Mouse (Mus musculus): ENCODE measurements around the gene R3hdm4. TPM values are rescaled to one million over a fixed set of nuclear protein-coding genes. Genes with fewer than 3 reads are reported as not detected.

The R3hdm4 gene
- polyA plus RNA-seq, 1 experiment, result 87.2 TPM

- peak; percentile 78; the same call in 1 of the 2 replicates for TF ChIP-seq CTCF (IDR thresholded peaks at IDR 0.05; ENCODE audit: low read depth, low read length)
- TF ChIP-seq POLR2A (IDR thresholded peaks at IDR 0.05; ENCODE audit: borderline replicate concordance, low read depth, low read length), result no peak
- Histone ChIP-seq H3K4me1 (ENCODE audit: control insufficient read depth, insufficient read depth, low read length) (peaks cover 5% of the 10 kb centered on the region), H3K27ac (ENCODE audit: insufficient read depth, low read depth, low read length) (no peak overlapping the region), H3K4me3 (ENCODE audit: insufficient read depth, low read length) (no peak overlapping the region)
Measured at GRCm38 (mm10) chr10:79958140-79958816, 37.3 kb upstream of the R3hdm4 start.

DNA sequence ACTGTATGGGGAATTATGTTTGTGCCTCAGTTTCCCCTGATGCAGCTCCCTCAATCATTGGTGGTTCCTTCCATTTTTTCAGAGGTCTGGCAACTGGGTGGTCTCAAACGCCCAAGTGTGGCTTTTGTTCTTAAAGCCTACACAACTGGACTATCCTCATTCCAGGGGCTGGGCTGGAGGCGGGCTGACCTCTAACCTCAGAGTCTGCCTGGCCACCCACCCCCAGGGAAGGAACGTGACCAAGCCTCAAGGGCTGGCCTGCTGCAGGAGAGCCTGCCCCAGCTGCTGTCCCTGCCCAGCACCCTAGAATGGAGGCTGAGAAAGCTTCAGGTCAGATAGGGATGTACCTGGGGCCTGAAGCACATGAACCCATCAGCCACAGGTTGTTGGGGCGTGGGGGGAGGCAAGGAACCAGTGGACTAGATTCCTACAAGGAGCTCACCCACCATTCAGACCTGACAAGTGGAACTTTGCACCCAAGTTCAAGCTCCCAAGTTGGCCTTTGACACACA lies 35.7 kb upstream of the R3hdm4 start:
- peaks cover 4% of the 10 kb centered on the region for H3K4me1 ChIP-seq (ENCODE audit: control insufficient read depth, insufficient read depth, low read length)
- no peak overlapping the region for H3K4me3 ChIP-seq (ENCODE audit: insufficient read depth, low read length)
- H3K27ac ChIP-seq (ENCODE audit: insufficient read depth, low read depth, low read length), result no peak overlapping the region
- TF ChIP-seq POLR2A (IDR thresholded peaks at IDR 0.05; ENCODE audit: borderline replicate concordance, low read depth, low read length) (no peak), CTCF (IDR thresholded peaks at IDR 0.05; ENCODE audit: low read depth, low read length) (no peak)

GRCm38 (mm10) chr10:79955691-79956090 lies 34.7 kb upstream of the R3hdm4 start:
- TF ChIP-seq POLR2A (IDR thresholded peaks at IDR 0.05; ENCODE audit: borderline replicate concordance, low read depth, low read length) (no peak), CTCF (IDR thresholded peaks at IDR 0.05; ENCODE audit: low read depth, low read length) (no peak)
- Histone ChIP-seq H3K27ac (ENCODE audit: insufficient read depth, low read depth, low read length) (no peak overlapping the region), H3K4me1 (ENCODE audit: control insufficient read depth, insufficient read depth, low read length) (no peaks in the 10 kb centered on the region), H3K4me3 (ENCODE audit: insufficient read depth, low read length) (no peak overlapping the region)

DNA sequence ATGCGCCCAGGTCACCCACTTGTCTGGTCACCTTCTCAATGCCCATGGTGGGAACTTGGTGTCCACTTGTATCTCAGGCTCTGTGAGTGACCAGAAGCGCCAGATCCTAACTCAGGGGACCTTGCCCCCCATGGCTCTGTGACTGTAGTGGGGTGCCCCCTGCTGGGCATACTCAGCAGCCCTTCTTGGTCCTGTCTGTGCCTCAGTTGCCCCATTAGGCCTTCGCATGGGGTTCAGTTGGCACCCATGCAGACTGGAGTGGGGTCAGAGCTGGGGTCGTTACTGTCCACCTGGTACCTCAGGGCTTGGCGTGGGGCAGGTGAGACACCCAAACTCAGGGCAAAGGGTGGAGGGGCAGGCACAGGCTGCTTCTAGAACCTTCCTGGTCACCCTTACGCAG lies 32.9 kb upstream of the R3hdm4 start:
- Histone ChIP-seq H3K4me3 (ENCODE audit: insufficient read depth, low read length) (no peak overlapping the region), H3K4me1 (ENCODE audit: control insufficient read depth, insufficient read depth, low read length) (no peaks in the 10 kb centered on the region), H3K27ac (ENCODE audit: insufficient read depth, low read depth, low read length) (no peak overlapping the region)
- TF ChIP-seq CTCF (IDR thresholded peaks at IDR 0.05; ENCODE audit: low read depth, low read length) (peak; percentile 57), POLR2A (IDR thresholded peaks at IDR 0.05; ENCODE audit: borderline replicate concordance, low read depth, low read length) (no peak)

GRCm38 (mm10) chr10:79950661-79951060 lies 29.7 kb upstream of the R3hdm4 start:
- H3K4me1 ChIP-seq (ENCODE audit: control insufficient read depth, insufficient read depth, low read length), result peaks cover 6% of the 10 kb centered on the region; the same call in 1 of the 2 replicates
- TF ChIP-seq POLR2A (IDR thresholded peaks at IDR 0.05; ENCODE audit: borderline replicate concordance, low read depth, low read length) (no peak), CTCF (IDR thresholded peaks at IDR 0.05; ENCODE audit: low read depth, low read length) (no peak)
- no peak overlapping the region for H3K27ac ChIP-seq (ENCODE audit: insufficient read depth, low read depth, low read length)
- no peak overlapping the region for H3K4me3 ChIP-seq (ENCODE audit: insufficient read depth, low read length)

DNA sequence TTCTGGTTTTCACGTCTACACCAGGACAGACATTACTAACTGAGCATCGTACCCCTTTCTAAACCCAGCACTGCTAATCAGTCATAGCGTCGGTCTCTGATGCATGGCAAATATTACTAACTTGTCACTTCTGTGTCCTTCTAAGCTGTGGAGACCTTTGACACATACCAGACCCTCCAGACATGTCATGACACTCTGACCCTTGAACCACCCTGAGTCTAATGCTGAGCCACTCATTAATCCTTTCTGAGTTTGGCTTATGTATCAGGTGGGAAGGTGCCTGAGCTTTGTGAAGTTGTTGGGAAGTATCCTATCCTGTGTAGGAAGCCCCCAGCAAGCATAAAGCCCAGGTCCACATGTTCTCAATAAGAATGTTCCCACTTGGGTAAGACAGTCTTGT lies 28.9 kb upstream of the R3hdm4 start:
- Histone ChIP-seq H3K27ac (ENCODE audit: insufficient read depth, low read depth, low read length) (no peak overlapping the region), H3K4me1 (ENCODE audit: control insufficient read depth, insufficient read depth, low read length) (peaks cover 10% of the 10 kb centered on the region), H3K4me3 (ENCODE audit: insufficient read depth, low read length) (no peak overlapping the region)
- TF ChIP-seq POLR2A (IDR thresholded peaks at IDR 0.05; ENCODE audit: borderline replicate concordance, low read depth, low read length), result no peak
- no peak for TF ChIP-seq CTCF (IDR thresholded peaks at IDR 0.05; ENCODE audit: low read depth, low read length)

GRCm38 (mm10) chr10:79947502-79947901 lies 26.5 kb upstream of the R3hdm4 start:
- H3K27ac ChIP-seq (ENCODE audit: insufficient read depth, low read depth, low read length), result no peak overlapping the region
- no peak overlapping the region for H3K4me3 ChIP-seq (ENCODE audit: insufficient read depth, low read length)
- H3K4me1 ChIP-seq (ENCODE audit: control insufficient read depth, insufficient read depth, low read length), result peaks cover 10% of the 10 kb centered on the region
- TF ChIP-seq CTCF (IDR thresholded peaks at IDR 0.05; ENCODE audit: low read depth, low read length) (no peak), POLR2A (IDR thresholded peaks at IDR 0.05; ENCODE audit: borderline replicate concordance, low read depth, low read length) (no peak)

DNA sequence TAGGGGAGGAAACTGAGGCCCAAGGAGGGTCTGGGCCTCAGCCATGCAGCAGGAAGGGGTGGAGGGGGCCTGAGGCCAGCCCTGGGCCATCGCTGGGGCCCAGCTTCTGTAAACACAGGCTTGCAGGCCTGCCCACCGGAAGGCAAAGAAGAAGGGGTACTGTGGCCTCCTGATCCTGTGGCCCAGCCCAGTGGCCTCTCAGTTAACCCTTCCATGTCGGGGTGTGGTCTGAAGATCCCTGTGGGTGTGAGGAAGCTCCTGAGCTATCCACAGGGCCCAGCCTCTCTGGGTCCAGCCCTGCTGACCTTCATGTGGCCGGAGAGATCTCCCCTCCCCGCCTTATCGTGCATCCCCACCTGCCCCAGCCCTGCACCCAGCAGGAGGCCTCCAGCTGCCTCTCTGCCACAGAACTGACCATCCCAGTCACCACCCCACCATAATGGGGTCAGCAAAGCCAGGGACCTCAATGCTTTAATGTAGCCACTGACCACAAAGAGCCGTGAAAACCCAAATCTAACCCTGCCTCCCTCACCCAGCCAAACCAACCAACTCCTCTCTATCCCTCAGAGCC lies 25.8 kb upstream of the R3hdm4 start:
- H3K27ac ChIP-seq (ENCODE audit: insufficient read depth, low read depth, low read length), result no peak overlapping the region

DNA sequence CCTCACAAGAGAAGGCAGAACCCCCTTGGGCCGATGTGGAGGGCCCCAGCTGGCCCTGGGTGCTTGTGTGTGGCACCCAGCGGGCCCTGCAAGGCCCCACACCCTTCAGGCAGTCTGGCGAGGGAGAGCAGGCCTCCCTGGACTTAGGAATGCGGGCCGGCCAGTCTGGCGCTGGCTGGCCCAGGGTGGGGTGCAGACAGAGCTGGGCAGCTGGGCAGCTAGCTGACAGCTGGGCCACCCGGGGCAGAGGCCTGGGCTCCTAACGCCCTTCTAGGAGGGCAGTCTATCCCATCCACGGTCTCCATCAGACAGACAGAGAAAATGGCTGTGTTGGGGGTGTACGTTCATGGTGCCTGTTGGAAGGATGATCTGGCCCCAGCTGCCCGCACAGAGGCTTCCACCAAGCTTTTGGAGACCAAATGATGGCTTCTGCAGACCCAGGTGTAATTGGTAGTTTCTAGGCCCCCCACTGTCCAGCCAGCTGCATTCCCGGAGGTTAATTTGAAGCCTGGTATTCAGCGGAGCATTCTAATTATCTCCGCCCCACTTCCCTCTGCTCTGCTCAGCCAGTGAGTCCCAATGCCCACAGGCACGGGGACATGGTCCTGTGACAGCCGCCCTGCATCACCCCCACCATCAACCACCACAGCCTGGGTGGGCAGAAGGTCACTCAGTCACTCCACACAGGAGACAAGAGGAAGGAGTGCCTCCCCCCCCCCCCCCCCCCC lies 24.7 kb upstream of the R3hdm4 start:
- Histone ChIP-seq H3K27ac (ENCODE audit: insufficient read depth, low read depth, low read length) (no peak overlapping the region), H3K4me1 (ENCODE audit: control insufficient read depth, insufficient read depth, low read length) (peaks cover 23% of the 10 kb centered on the region), H3K4me3 (ENCODE audit: insufficient read depth, low read length) (no peak overlapping the region)
- TF ChIP-seq POLR2A (IDR thresholded peaks at IDR 0.05; ENCODE audit: borderline replicate concordance, low read depth, low read length) (no peak), CTCF (IDR thresholded peaks at IDR 0.05; ENCODE audit: low read depth, low read length) (no peak)

More for the DNA sequence above, 25.8 kb upstream of the R3hdm4 start:
- TF ChIP-seq POLR2A (IDR thresholded peaks at IDR 0.05; ENCODE audit: borderline replicate concordance, low read depth, low read length) (no peak), CTCF (IDR thresholded peaks at IDR 0.05; ENCODE audit: low read depth, low read length) (no peak)
- Histone ChIP-seq H3K4me3 (ENCODE audit: insufficient read depth, low read length) (no peak overlapping the region), H3K4me1 (ENCODE audit: control insufficient read depth, insufficient read depth, low read length) (peaks cover 13% of the 10 kb centered on the region)

GRCm38 (mm10) chr10:79943471-79943901 lies 22.5 kb upstream of the R3hdm4 start:
- Histone ChIP-seq H3K27ac (ENCODE audit: insufficient read depth, low read depth, low read length) (no peak overlapping the region), H3K4me3 (ENCODE audit: insufficient read depth, low read length) (no peak overlapping the region), H3K4me1 (ENCODE audit: control insufficient read depth, insufficient read depth, low read length) (peaks cover 41% of the 10 kb centered on the region)
- TF ChIP-seq CTCF (IDR thresholded peaks at IDR 0.05; ENCODE audit: low read depth, low read length) (no peak), POLR2A (IDR thresholded peaks at IDR 0.05; ENCODE audit: borderline replicate concordance, low read depth, low read length) (no peak)

All from bone marrow macrophage, adult 2 months (primary cell).